Mouse (Mus musculus) forebrain, postnatal 0 days (tissue): Measurements from ENCODE around the gene Pxmp4. TPM values are rescaled to one million over a fixed set of nuclear protein-coding genes. Genes with fewer than 3 reads are reported as not detected.
A peak's percentile ranks its signal among the peaks of the same experiment; 100 is the strongest.

Experiments used
- ATAC-seq: fragments of 200-750 bp; cut with Nextera tagmentation; 2 replicates; pipeline ENCODE4 v1.8.0; 2017; ENCODE audit warnings: mild to moderate bottlenecking, moderate library complexity
- DNase-seq: peaks from one replicate; pipeline ENCODE4 v3.0.0-alpha.2; 2015
- H3K27ac ChIP-seq: fragments of 300-500 bp; sonication (generic); 2 replicates; pipeline ENCODE4 v1.5.1; 2014; ENCODE audit warnings: low read depth, mild to moderate bottlenecking, antibody characterized with exemption, low read length, moderate library complexity, mixed read lengths
- H3K27me3 ChIP-seq: fragments of 300-500 bp; sonication (generic); 2 replicates; pipeline ENCODE4 v1.6.1; 2014; ENCODE audit warnings: mild to moderate bottlenecking, low read length, mixed read lengths; ENCODE audit not compliant: insufficient read depth
- H3K36me3 ChIP-seq: fragments of 300-500 bp; sonication (generic); 2 replicates; pipeline ENCODE4 v1.6.1; 2014; ENCODE audit warnings: mild to moderate bottlenecking, moderate library complexity; ENCODE audit not compliant: insufficient read depth
- H3K4me1 ChIP-seq: fragments of 300-500 bp; sonication (generic); 2 replicates; pipeline ENCODE4 v1.6.1; 2014; ENCODE audit warnings: antibody characterized with exemption; ENCODE audit not compliant: insufficient read depth
- H3K4me2 ChIP-seq: fragments of 300-500 bp; sonication (generic); 2 replicates; pipeline ENCODE4 v1.6.1; 2014; ENCODE audit warnings: low read depth, mild to moderate bottlenecking, moderate library complexity
- H3K4me3 ChIP-seq: fragments of 300-500 bp; sonication (generic); 2 replicates; pipeline ENCODE4 v1.5.1; 2014; ENCODE audit warnings: low read depth, low read length, mixed read lengths
- H3K9ac ChIP-seq: fragments of 300-500 bp; sonication (generic); 2 replicates; pipeline ENCODE4 v1.6.1; 2014; ENCODE audit warnings: mild to moderate bottlenecking
- H3K9me3 ChIP-seq: fragments of 300-500 bp; sonication (generic); 2 replicates; pipeline ENCODE4 v1.6.1; 2016; ENCODE audit warnings: low read length
- CTCF ChIP-seq: sonication (generic); IDR thresholded peaks from 2 replicates; pipeline ENCODE4 v1.5.1; 2016; ENCODE audit warnings: antibody characterized with exemption, control low read depth, low read depth
- WGBS: fragments of 180-500 bp; shearing (Covaris S2); extraction: QIAGEN DNeasy Blood & Tissue Kit; methylation state at CpG from one replicate; pipeline ENCODE4 v1.1.7; 2014; 5-methylcytosine and 5-hydroxymethylcytosine counted together
- polyA plus RNA-seq: library from polyadenylated mRNA; unstranded; fragments of >200 nt; fragmentation: Nextera tagmentation; extraction: Ambion mirVana; gene quantifications from 2 replicates; pipeline ENCODE4 v1.2.1, GENCODE M21; 2015
- total RNA-seq: library from RNA; depleted of rRNA; stranded (reverse); fragments of >200 nt; gene quantifications from 2 replicates; pipeline ENCODE4 v1.2.3, GENCODE M21; 2014

The Pxmp4 gene
- total and polyA plus RNA-seq, 2 experiments from 2014 or later = 15.0 to 17.9 TPM

DNA sequence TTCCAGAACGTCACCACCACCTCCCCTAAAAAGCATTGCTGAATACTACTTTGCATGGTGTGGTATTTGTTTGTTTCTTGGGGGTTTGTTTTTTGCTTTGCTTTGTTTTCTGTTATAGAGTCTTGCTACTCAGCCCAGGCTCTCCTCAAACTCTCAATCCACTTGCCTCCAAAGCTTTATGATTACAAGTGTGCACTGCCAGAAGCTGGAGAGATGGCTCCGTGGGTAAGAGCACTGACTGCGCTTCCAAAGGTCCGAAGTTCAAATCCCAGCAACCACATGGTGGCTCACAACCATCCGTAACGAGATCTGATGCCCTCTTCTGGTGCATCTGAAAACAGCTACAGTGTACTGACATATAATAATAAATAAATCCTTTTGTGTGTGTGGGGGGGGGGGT lies 2.9 kb downstream of the Pxmp4 start:
- no peak overlapping the region for H3K9ac ChIP-seq
- H3K27me3 ChIP-seq = no peaks in the 10 kb centered on the region
- TF ChIP-seq CTCF = no peak
- H3K4me3 ChIP-seq = no peak overlapping the region
- ATAC-seq = no peak
- DNase-seq = no peak
- 71% methylated on average over 6 of the region's 6 CpGs for WGBS
- no peak overlapping the region for H3K27ac ChIP-seq
- H3K4me1 ChIP-seq = peaks cover 11% of the 10 kb centered on the region; the same call in 1 of the 2 replicates
- H3K9me3 ChIP-seq = no peaks in the 10 kb centered on the region
- H3K36me3 ChIP-seq = peaks cover 4% of the 10 kb centered on the region; the same call in 1 of the 2 replicates
- no peak overlapping the region for H3K4me2 ChIP-seq

DNA sequence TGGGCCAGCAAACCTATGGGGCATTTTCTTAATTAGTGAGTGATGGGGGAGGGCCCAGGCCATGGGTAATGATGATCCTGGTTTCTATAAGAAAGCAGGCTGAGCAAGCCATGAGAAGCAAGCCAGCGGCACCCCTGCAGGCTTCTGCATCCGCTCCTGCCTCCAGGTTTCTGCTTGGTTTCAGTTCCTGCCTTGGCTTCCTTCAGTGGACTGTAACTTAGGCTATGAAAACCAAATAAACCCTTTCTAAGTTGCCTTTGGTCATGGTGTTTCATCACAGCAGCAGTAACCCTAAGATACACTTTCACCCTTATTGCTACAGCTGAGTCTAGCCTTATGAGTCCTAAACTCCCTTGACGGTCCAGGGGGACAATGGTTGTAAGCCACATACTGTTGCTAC lies 6.1 kb downstream of the Pxmp4 start:
- WGBS = 84% methylated on average over 3 of the region's 3 CpGs
- no peak overlapping the region for H3K27ac ChIP-seq
- H3K27me3 ChIP-seq = no peaks in the 10 kb centered on the region
- no peak for TF ChIP-seq CTCF
- no peaks in the 10 kb centered on the region for H3K9me3 ChIP-seq
- no peak overlapping the region for H3K4me2 ChIP-seq
- H3K4me1 ChIP-seq = no peaks in the 10 kb centered on the region
- peaks cover 6% of the 10 kb centered on the region; the same call in 1 of the 2 replicates for H3K36me3 ChIP-seq
- no peak overlapping the region for H3K4me3 ChIP-seq
- no peak for ATAC-seq
- H3K9ac ChIP-seq = no peak overlapping the region
- DNase-seq = no peak

DNA sequence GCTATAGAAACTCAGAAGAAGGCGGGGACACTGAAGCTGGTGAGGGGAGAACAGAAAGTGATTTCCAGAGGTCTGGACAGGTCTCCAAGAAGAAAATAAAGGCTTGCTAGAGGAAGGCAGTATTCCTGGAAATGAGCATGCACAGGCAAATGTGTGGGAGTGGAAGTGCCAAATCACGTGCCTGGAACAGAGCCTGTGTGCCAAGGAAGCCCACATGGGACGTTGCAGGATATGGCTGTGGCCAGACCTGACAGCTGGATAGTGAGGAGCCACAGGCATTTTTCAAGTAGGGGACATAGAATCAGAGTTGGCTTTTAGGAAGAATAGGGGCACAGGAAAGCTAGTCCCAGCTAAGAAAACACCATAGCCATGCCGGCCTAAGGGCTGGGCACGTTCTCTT lies 7.7 kb downstream of the Pxmp4 start:
- 69% methylated on average over 5 of the region's 5 CpGs for WGBS

DNA sequence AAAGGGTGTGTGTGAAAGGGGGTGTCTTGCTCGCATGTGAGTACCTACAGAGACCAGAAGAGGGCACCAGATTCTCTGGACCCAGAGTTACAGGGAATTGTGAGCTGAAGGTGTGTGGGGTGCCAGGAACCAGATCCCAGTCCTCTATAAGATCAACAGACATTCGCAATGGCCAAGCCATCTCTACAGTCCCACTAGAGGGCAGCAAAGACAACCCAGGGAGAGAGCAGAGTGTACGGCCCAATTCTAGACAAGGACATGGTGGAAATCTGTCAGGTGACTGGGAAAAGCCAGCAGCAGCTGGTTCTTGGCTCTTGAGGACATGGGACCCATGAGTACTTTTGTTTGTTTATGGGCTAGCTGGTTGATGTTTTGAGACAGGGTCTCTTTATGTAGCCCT lies 10.5 kb downstream of the Pxmp4 start:
- no peaks in the 10 kb centered on the region for H3K9me3 ChIP-seq
- no peak for DNase-seq
- H3K27ac ChIP-seq = no peak overlapping the region
- H3K9ac ChIP-seq = no peak overlapping the region
- ATAC-seq = no peak
- H3K4me1 ChIP-seq = no peaks in the 10 kb centered on the region; the same call in 1 of the 2 replicates
- no peak overlapping the region for H3K4me3 ChIP-seq
- 72% methylated on average over 3 of the region's 3 CpGs for WGBS
- no peaks in the 10 kb centered on the region for H3K27me3 ChIP-seq
- no peak overlapping the region for H3K4me2 ChIP-seq
- peak; percentile 46; the same call in 1 of the 2 replicates for TF ChIP-seq CTCF
- H3K36me3 ChIP-seq = peaks cover 6% of the 10 kb centered on the region; the same call in 1 of the 2 replicates

More for the DNA sequence above, 7.7 kb downstream of the Pxmp4 start:
- Histone ChIP-seq H3K27ac (no peak overlapping the region), H3K9ac (no peak overlapping the region), H3K4me3 (no peak overlapping the region), H3K4me1 (no peaks in the 10 kb centered on the region), H3K4me2 (no peak overlapping the region), H3K27me3 (no peaks in the 10 kb centered on the region), H3K9me3 (no peaks in the 10 kb centered on the region), H3K36me3 (peaks cover 6% of the 10 kb centered on the region; the same call in 1 of the 2 replicates)
- TF ChIP-seq CTCF = no peak
- DNase-seq (no peak), ATAC-seq (no peak)

DNA sequence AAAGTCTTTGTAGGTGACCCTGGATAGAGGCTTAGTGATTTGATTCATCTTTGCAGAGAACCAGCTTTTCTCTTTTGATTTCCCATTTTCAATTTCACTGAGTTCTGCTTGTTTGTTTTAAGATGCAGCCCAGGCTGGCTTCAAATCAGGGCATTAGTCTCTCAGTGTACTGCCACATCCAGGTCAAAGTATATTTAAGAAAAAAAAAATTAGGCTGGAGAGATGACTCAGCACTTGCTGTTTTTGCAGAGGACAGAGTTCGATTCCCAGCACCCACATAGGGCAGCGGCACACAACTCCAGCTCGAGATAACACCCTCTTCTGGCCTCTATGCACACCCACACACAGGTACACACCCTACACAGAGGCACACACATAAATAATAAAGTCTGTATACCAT lies 12.3 kb downstream of the Pxmp4 start:
- no peak overlapping the region for H3K27ac ChIP-seq
- H3K4me3 ChIP-seq = no peak overlapping the region
- DNase-seq (no peak), ATAC-seq (no peak)
- H3K4me2 ChIP-seq = no peak overlapping the region
- WGBS = 88% methylated on average over 3 of the region's 3 CpGs
- peaks cover 6% of the 10 kb centered on the region; the same call in 1 of the 2 replicates for H3K36me3 ChIP-seq
- H3K9me3 ChIP-seq = no peaks in the 10 kb centered on the region
- no peaks in the 10 kb centered on the region for H3K27me3 ChIP-seq
- no peak for TF ChIP-seq CTCF
- H3K4me1 ChIP-seq = no peaks in the 10 kb centered on the region; the same call in 1 of the 2 replicates
- H3K9ac ChIP-seq = no peak overlapping the region

DNA sequence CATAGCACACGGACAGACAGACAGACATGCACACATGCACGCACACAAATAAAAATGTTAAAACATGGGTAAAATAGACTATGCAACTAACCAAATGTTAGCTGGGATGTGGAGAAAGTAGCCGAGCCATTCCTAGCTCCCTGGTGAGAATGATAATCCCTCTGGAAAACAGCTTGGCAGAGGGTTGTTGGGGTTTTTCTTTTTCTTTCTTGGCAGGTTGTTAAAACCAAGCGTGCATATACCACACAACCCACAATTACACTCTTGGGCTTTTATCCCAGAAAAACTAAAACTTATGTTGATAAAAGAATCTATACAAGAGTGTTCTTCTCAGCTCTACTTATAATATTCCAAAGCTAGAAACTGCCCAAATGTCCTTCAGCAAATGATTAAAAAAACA lies 14.5 kb downstream of the Pxmp4 start:
- no peaks in the 10 kb centered on the region for H3K9me3 ChIP-seq
- DNase-seq (peak; percentile 48), ATAC-seq (peak; percentile 30; the same call in 1 of the 2 replicates)
- H3K4me1 ChIP-seq = peaks cover 10% of the 10 kb centered on the region
- H3K4me3 ChIP-seq = no peak overlapping the region
- H3K9ac ChIP-seq = no peak overlapping the region
- H3K4me2 ChIP-seq = no peak overlapping the region
- WGBS = 59% methylated on average over 4 of the region's 4 CpGs
- no peaks in the 10 kb centered on the region for H3K36me3 ChIP-seq
- H3K27ac ChIP-seq = no peak overlapping the region
- no peaks in the 10 kb centered on the region for H3K27me3 ChIP-seq
- no peak for TF ChIP-seq CTCF

DNA sequence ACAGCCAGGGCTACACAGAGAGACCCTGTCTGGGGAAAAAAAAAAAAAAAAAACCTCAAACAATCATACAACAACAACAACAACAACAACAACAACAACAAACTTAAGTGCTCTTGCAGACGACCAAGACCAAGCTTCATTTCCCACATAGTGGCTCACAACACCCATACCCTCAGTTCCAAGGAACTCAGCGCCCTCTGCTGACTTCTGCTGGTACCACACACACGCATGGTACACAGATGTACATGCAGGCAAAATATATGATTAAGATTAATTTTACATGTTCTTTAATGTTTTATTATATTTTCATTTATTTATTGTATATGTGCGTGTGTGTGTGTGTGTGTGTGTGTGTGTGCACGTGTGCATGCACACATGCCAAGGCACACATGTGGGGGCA lies 17.1 kb downstream of the Pxmp4 start:
- Histone ChIP-seq H3K4me1 (peaks cover 16% of the 10 kb centered on the region), H3K4me3 (no peak overlapping the region), H3K4me2 (no peak overlapping the region), H3K36me3 (no peaks in the 10 kb centered on the region), H3K9ac (no peak overlapping the region), H3K27ac (no peak overlapping the region), H3K9me3 (no peaks in the 10 kb centered on the region), H3K27me3 (no peaks in the 10 kb centered on the region)
- DNase-seq = peak; percentile 54
- TF ChIP-seq CTCF = peak; percentile 73
- no peak for ATAC-seq
- WGBS = 71% methylated on average over 5 of the region's 5 CpGs
